Mouse (Mus musculus): ENCODE measurements around the gene Cep70. TPM values are rescaled to one million over a fixed set of nuclear protein-coding genes. Genes with fewer than 3 reads are reported as not detected.

Cep70 gene
- total and polyA plus RNA-seq, 3 experiments: 7.3 to 7.6 TPM; not detected in 1

DNA sequence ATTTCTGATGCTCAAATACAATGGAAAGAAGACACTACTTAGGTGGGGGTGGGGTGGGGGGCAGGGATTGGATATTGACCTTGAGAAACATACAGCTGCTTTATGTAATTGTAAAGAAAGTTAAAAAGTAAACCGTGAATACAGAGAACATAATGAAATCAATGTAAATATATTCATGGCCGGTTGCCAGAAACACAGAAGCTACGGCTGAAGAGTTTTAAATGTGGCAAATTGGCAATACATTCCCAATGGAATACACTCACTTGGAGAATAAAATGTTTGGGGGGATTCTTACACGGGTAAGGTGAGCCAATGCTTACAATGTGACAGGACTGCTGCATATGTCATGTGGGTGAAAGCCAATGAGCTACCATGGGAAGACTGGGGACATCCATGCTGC lies 83.7 kb downstream of the Cep70 start:
- Histone ChIP-seq H3K9ac (ENCODE audit: control insufficient read depth, low read depth, low read length, poor library complexity, severe bottlenecking) (no peak overlapping the region), H3K9me3 (replicated peaks; ENCODE audit: insufficient read depth, low read length) (no peaks in the 10 kb centered on the region), H3K4me3 (ENCODE audit: control insufficient read depth in 1 of 2, insufficient read depth in 1 of 2, low read depth in 2 of 2, low read length in 2 of 2) (no peak overlapping the region), H3K4me1 (ENCODE audit: control insufficient read depth in 1 of 2, insufficient read depth in 2 of 2, low read length in 2 of 2) (peaks cover 0 to 5% of the 10 kb centered on the region in 2 experiments; a peak in 2 of 4 replicates), H3K27ac (ENCODE audit: control insufficient read depth, low read depth, low read length) (no peak overlapping the region), H3K27me3 (ENCODE audit: control insufficient read depth in 1 of 2, insufficient read depth in 2 of 2, low read length in 2 of 2) (no peaks in the 10 kb centered on the region), H3K79me2 (ENCODE audit: control insufficient read depth, insufficient read depth, low read length, poor library complexity) (no peaks in the 10 kb centered on the region), H3K36me3 (ENCODE audit: control insufficient read depth in 1 of 2, insufficient read depth in 2 of 2, low read length in 2 of 2) (peaks cover 0 to 2% of the 10 kb centered on the region in 2 experiments; a peak in 1 of 4 replicates)
- TF ChIP-seq MXI1 (IDR thresholded peaks at IDR 0.05; ENCODE audit: low read depth, low read length) (no peak), TCF12 (IDR thresholded peaks at IDR 0.05; ENCODE audit: low read depth, low read length) (no peak), CHD2 (IDR thresholded peaks at IDR 0.05; ENCODE audit: low read length) (no peak), BHLHE40 (IDR thresholded peaks at IDR 0.05; ENCODE audit: borderline replicate concordance, low read depth, low read length) (no peak), GATA1 (IDR thresholded peaks at IDR 0.05; ENCODE audit: low read depth, low read length) (no peak), TAL1 (IDR thresholded peaks at IDR 0.05; ENCODE audit: low read length) (no peak), NELFE (IDR thresholded peaks at IDR 0.05; ENCODE audit: low read depth, low read length) (no peak), SMC3 (IDR thresholded peaks at IDR 0.05; ENCODE audit: low read depth, low read length) (no peak), POLR2AphosphoS5 (IDR thresholded peaks at IDR 0.05; ENCODE audit: borderline replicate concordance, low read depth, low read length) (no peak), USF2 (IDR thresholded peaks at IDR 0.05; ENCODE audit: borderline replicate concordance in 1 of 2, insufficient read depth in 1 of 2, low read depth in 1 of 2, low read length in 2 of 2) (no peak), SIN3A (IDR thresholded peaks at IDR 0.05; ENCODE audit: low read length) (no peak), CTCF (IDR thresholded peaks at IDR 0.05 in 2 of 3, conservative IDR thresholded peaks at IDR 0.05 in 1 of 3; ENCODE audit: control insufficient read depth in 1 of 3, insufficient read depth in 1 of 3, low read depth in 2 of 3, low read length in 3 of 3, poor library complexity in 1 of 3, severe bottlenecking in 1 of 3) (no peak), CHD1 (IDR thresholded peaks at IDR 0.05; ENCODE audit: low read depth, low read length) (no peak), ETS1 (IDR thresholded peaks at IDR 0.05; ENCODE audit: low read depth, low read length) (no peak), KAT2A (conservative IDR thresholded peaks at IDR 0.05; ENCODE audit: low read depth, low read length) (no peak), MYC (IDR thresholded peaks at IDR 0.05; ENCODE audit: low read depth, low read length) (no peak)
- no peak for DNase-seq (ENCODE audit: low read depth, low spot score)

- H3K79me2 ChIP-seq (ENCODE audit: control insufficient read depth, insufficient read depth, low read length, poor library complexity): no peaks in the 10 kb centered on the region
- H3K4me1 ChIP-seq (ENCODE audit: control insufficient read depth in 1 of 2, insufficient read depth in 2 of 2, low read length in 2 of 2): peaks cover under 1 to 2% of the 10 kb centered on the region in 2 experiments; a peak in 2 of 4 replicates
- no peak for DNase-seq (ENCODE audit: low read depth, low spot score)
- no peak overlapping the region for H3K27ac ChIP-seq (ENCODE audit: control insufficient read depth, low read depth, low read length)
- H3K27me3 ChIP-seq (ENCODE audit: control insufficient read depth in 1 of 2, insufficient read depth in 2 of 2, low read length in 2 of 2): peaks cover 0 to 4% of the 10 kb centered on the region in 2 experiments; a peak in 1 of 4 replicates
- H3K9ac ChIP-seq (ENCODE audit: control insufficient read depth, low read depth, low read length, poor library complexity, severe bottlenecking): no peak overlapping the region
- TF ChIP-seq POLR2A (IDR thresholded peaks at IDR 0.05; ENCODE audit: control insufficient read depth in 1 of 2, insufficient read depth in 1 of 2, low read depth in 1 of 2, low read length in 2 of 2, poor library complexity in 1 of 2) (no peak), JUND (IDR thresholded peaks at IDR 0.05; ENCODE audit: low read depth, low read length) (no peak), MYB (IDR thresholded peaks at IDR 0.05; ENCODE audit: low read depth, low read length) (no peak), MXI1 (IDR thresholded peaks at IDR 0.05; ENCODE audit: low read depth, low read length) (no peak), MAX (IDR thresholded peaks at IDR 0.05; ENCODE audit: low read length) (no peak), UBTF (IDR thresholded peaks at IDR 0.05; ENCODE audit: borderline replicate concordance, insufficient read depth, low read depth, low read length) (no peak), TAL1 (IDR thresholded peaks at IDR 0.05; ENCODE audit: low read length) (no peak), NELFE (IDR thresholded peaks at IDR 0.05; ENCODE audit: low read depth, low read length) (no peak), ETS1 (IDR thresholded peaks at IDR 0.05; ENCODE audit: low read depth, low read length) (no peak), CHD2 (IDR thresholded peaks at IDR 0.05; ENCODE audit: low read length) (no peak), USF1 (IDR thresholded peaks at IDR 0.05; ENCODE audit: low read depth, low read length) (no peak)
- H3K9me3 ChIP-seq (replicated peaks; ENCODE audit: insufficient read depth, low read length): no peaks in the 10 kb centered on the region
- peaks cover 0 to 2% of the 10 kb centered on the region in 2 experiments; a peak in 1 of 4 replicates for H3K36me3 ChIP-seq (ENCODE audit: control insufficient read depth in 1 of 2, insufficient read depth in 2 of 2, low read length in 2 of 2)
- no peak overlapping the region for H3K4me3 ChIP-seq (ENCODE audit: control insufficient read depth in 1 of 2, insufficient read depth in 1 of 2, low read depth in 2 of 2, low read length in 2 of 2)
Measured at GRCm38 (mm10) chr9:99336538-99336937, 93.4 kb downstream of the Cep70 start.
